Mouse (Mus musculus) midbrain, embryonic 11.5 days (tissue): Measurements from ENCODE around the gene Opcml. TPM values are rescaled to one million over a fixed set of nuclear protein-coding genes. Genes with fewer than 3 reads are reported as not detected.

ENCODE experiments used
- ATAC-seq: fragments of 200-750 bp; cut with Nextera tagmentation; 2 replicates; pipeline ENCODE4 v1.8.0; 2017; ENCODE audit warnings: moderate TSS enrichment, moderate library complexity; ENCODE audit not compliant: low FRiP score
- DNase-seq: peaks from one replicate; pipeline ENCODE4 v3.0.0; 2015; ENCODE audit warnings: low spot score; ENCODE audit errors: missing footprints
- H3K27ac ChIP-seq: fragments of 300-500 bp; sonication (generic); 2 replicates; pipeline ENCODE4 v1.5.1; 2014; ENCODE audit warnings: low read depth, low read length
- H3K27me3 ChIP-seq: fragments of 300-500 bp; sonication (generic); 2 replicates; pipeline ENCODE4 v1.6.1; 2014; ENCODE audit warnings: mild to moderate bottlenecking, low read length, moderate library complexity, mixed read lengths; ENCODE audit not compliant: control insufficient read depth, insufficient read depth
- H3K36me3 ChIP-seq: fragments of 300-500 bp; sonication (generic); 2 replicates; pipeline ENCODE4 v1.6.1; 2014; ENCODE audit warnings: mild to moderate bottlenecking, low read length, moderate library complexity, mixed read lengths; ENCODE audit not compliant: control insufficient read depth, insufficient read depth
- H3K4me1 ChIP-seq: fragments of 300-500 bp; sonication (generic); 2 replicates; pipeline ENCODE4 v1.6.1; 2014; ENCODE audit warnings: low read length; ENCODE audit not compliant: control insufficient read depth, insufficient read depth
- H3K4me2 ChIP-seq: fragments of 300-500 bp; sonication (generic); 2 replicates; pipeline ENCODE4 v1.6.1; 2014; ENCODE audit warnings: mild to moderate bottlenecking, moderate library complexity
- H3K4me3 ChIP-seq: fragments of 300-500 bp; sonication (generic); 2 replicates; pipeline ENCODE4 v1.5.1; 2014; ENCODE audit warnings: low read depth, low read length
- H3K9ac ChIP-seq: fragments of 300-500 bp; sonication (generic); 2 replicates; pipeline ENCODE4 v1.6.1; 2014; ENCODE audit warnings: low read length
- H3K9me3 ChIP-seq: fragments of 300-500 bp; sonication (generic); 2 replicates; pipeline ENCODE4 v1.6.1; 2016; ENCODE audit warnings: low read length; ENCODE audit not compliant: control insufficient read depth
- WGBS: fragments of 180-500 bp; shearing (Covaris S2); extraction: QIAGEN DNeasy Blood & Tissue Kit; methylation state at CpG from one replicate; pipeline ENCODE4 v1.1.7; 2014; 5-methylcytosine and 5-hydroxymethylcytosine counted together
- polyA plus RNA-seq: library from polyadenylated mRNA; unstranded; fragments of >200 nt; fragmentation: Nextera tagmentation; extraction: Ambion mirVana; gene quantifications from 2 replicates; pipeline ENCODE4 v1.2.1, GENCODE M21; 2014

Gene Opcml
- polyA plus RNA-seq, 1 experiment from 2014 or later = 3.2 TPM

DNA sequence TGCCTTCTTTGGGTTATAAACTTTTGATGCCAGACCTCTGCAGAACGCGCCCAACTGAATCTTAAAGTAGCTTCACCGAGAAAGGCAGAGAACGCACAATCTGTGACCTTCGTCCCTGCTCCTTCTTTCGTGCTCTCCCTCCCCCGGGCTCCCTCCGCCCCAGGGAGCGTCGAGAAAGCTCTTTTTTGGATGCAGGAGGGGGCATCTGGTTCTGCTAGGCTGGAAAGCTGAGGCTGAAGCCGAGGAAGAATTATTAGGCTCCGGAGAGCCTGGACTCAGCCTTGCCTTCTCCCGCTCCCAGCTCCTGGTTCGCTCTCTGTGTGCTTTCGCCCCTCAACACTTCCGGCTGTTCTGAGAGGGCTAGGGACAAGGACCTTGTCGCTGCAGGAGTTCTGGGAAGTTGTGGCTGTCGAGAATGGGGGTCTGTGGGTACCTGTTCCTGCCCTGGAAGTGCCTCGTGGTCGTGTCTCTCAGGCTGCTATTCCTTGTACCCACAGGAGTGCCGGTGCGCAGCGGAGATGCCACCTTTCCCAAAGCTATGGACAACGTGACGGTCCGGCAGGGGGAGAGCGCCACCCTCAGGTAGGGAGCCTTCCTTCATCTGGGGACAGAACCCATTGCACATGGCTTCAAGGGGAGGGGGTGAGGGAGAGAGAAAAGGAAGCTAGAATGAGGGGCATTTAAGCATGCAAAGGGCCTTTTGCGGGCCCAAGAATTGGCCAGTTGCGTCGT lies 613.4 kb downstream of the Opcml start:
- peak overlapping the region; percentile 92 for H3K4me2 ChIP-seq
- peak; percentile 76 for ATAC-seq
- peak; percentile 97 for DNase-seq
- peaks cover 11% of the 10 kb centered on the region; the same call in 1 of the 2 replicates for H3K27me3 ChIP-seq
- no peaks in the 10 kb centered on the region for H3K36me3 ChIP-seq
- 1% methylated on average over 30 of the region's 30 CpGs for WGBS
- no peaks in the 10 kb centered on the region for H3K4me1 ChIP-seq
- H3K9ac ChIP-seq = peak overlapping the region; percentile 63
- H3K27ac ChIP-seq = no peak overlapping the region
- peak overlapping the region; percentile 49 for H3K4me3 ChIP-seq
- no peaks in the 10 kb centered on the region for H3K9me3 ChIP-seq

DNA sequence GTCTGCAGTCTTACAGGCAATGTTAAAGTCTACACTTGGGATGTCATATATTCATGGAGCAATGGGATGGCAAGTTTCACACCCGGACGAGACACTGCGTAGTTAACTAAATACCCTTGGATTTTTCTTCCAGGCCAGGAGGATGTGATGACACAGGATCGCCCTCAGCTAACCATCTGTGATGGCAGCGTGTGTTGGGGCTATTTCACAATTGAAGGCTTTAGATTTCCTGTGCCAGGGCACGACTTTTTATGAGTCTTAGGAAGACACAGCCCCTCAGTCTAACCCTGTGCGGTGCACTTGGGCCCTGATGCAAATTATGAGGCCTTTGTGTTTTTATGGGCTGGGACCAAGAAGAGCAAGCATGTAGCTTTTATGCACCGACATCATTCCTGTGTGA lies 614.0 kb downstream of the Opcml start:
- DNase-seq = no peak
- no peaks in the 10 kb centered on the region for H3K36me3 ChIP-seq
- 67% methylated on average over 8 of the region's 8 CpGs for WGBS
- H3K27me3 ChIP-seq = peaks cover 11% of the 10 kb centered on the region; the same call in 1 of the 2 replicates
- H3K4me2 ChIP-seq = peak overlapping the region; percentile 92; the same call in 1 of the 2 replicates
- no peak overlapping the region for H3K9ac ChIP-seq
- no peak overlapping the region for H3K27ac ChIP-seq
- H3K4me1 ChIP-seq = no peaks in the 10 kb centered on the region
- peak overlapping the region; percentile 49; the same call in 1 of the 2 replicates for H3K4me3 ChIP-seq
- ATAC-seq = peak; percentile 1; the same call in 1 of the 2 replicates
- H3K9me3 ChIP-seq = no peaks in the 10 kb centered on the region

DNA sequence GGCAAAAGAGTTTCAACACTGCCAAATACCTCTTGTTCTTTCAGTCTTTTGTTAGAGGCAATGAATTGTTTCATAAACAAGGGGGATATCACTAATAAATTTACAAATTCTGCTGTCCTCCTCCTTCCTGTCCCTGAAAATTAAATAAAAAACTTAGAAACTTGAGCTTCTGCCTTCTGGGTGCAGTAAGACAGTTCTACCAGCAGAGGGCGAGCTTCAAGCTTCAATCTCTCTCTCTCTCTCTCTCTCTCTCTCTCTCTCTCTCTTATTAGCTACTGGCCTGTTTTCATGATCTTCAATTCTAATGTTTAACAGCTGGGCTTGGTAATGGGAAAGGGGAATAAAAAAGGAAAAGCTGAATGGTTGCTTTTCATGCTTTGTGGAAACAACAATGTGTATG lies 615.2 kb downstream of the Opcml start:
- ATAC-seq = no peak
- no peak overlapping the region for H3K4me3 ChIP-seq
- no peak overlapping the region for H3K4me2 ChIP-seq
- H3K27ac ChIP-seq = no peak overlapping the region
- H3K9me3 ChIP-seq = no peaks in the 10 kb centered on the region
- H3K9ac ChIP-seq = no peak overlapping the region
- H3K36me3 ChIP-seq = no peaks in the 10 kb centered on the region
- H3K27me3 ChIP-seq = peaks cover 11% of the 10 kb centered on the region; the same call in 1 of the 2 replicates
- 0% methylated on average over 1 of the region's 1 CpGs for WGBS
- peak; percentile 92 for DNase-seq
- no peaks in the 10 kb centered on the region for H3K4me1 ChIP-seq

DNA sequence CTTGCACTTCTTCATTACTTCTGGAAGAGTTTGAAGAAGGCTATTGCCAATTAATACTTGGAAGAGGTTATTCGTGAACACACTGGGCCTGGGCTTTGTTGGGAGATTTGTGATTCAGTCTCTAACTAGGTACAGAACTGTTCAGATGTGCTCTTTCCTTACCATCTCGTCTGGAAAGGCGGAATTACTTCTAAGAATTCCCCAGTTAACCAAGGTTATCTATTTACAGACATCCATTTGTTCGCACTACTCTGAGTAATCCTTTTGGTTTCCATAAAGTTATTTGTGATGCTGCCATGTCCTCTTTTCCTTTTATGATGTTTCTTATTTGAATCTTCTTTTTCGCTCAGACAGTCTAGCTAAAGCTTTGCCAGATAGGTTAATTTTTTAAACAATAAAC lies 630.2 kb downstream of the Opcml start:
- ATAC-seq (no peak), DNase-seq (no peak)
- Histone ChIP-seq H3K27me3 (no peaks in the 10 kb centered on the region), H3K4me2 (no peak overlapping the region), H3K9me3 (no peaks in the 10 kb centered on the region), H3K36me3 (no peaks in the 10 kb centered on the region), H3K4me1 (no peaks in the 10 kb centered on the region), H3K4me3 (no peak overlapping the region), H3K27ac (no peak overlapping the region), H3K9ac (no peak overlapping the region)
- 83% methylated on average over 5 of the region's 5 CpGs for WGBS

DNA sequence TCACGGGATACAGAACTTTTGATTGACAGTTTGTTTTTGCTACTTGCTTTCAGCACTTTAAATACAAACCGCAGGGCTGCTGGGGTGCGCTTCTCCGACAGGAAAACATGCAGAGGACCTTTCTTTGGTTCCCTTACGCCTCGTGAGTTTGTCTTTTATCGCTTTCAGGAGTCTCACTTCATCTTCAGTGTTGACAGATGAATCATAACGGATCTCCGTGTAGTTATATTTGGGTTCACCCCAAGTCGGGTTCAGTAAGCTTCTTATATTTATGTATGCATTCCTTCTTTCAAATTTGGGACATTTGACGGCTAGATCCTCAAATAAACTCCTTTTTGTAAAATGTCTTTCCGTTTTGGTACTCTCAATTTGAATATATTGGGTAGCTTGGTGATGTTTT lies 632.8 kb downstream of the Opcml start:
- 65% methylated on average over 12 of the region's 12 CpGs for WGBS
- no peak for DNase-seq
- H3K9ac ChIP-seq = no peak overlapping the region
- H3K27me3 ChIP-seq = no peaks in the 10 kb centered on the region; the same call in 1 of the 2 replicates
- no peak overlapping the region for H3K4me3 ChIP-seq
- no peaks in the 10 kb centered on the region for H3K36me3 ChIP-seq
- H3K27ac ChIP-seq = no peak overlapping the region
- no peak overlapping the region for H3K4me2 ChIP-seq
- H3K4me1 ChIP-seq = no peaks in the 10 kb centered on the region
- H3K9me3 ChIP-seq = no peaks in the 10 kb centered on the region
- ATAC-seq = no peak

DNA sequence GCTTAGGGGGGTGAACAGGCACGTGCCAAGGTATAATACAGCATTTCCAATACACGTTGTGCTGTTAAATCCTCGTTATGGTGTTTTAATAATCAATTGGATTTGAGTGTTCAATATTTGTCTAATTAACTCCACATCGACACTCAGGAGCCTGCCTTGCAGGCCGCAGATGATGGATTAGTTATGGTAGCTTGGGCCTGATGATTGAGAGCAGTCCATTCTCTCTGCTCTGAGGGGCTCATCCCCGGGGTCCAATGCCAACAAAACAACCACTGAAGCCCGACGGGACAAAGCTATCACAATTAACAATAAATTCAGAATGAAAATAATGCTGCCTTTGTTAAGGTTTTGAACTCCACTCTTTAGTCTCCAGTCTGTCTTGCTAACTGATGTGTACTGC lies 641.6 kb downstream of the Opcml start:
- Histone ChIP-seq H3K9ac (no peak overlapping the region), H3K4me3 (no peak overlapping the region), H3K4me1 (peaks cover 3% of the 10 kb centered on the region; the same call in 1 of the 2 replicates), H3K27me3 (peaks cover 20% of the 10 kb centered on the region), H3K27ac (no peak overlapping the region), H3K9me3 (no peaks in the 10 kb centered on the region), H3K36me3 (no peaks in the 10 kb centered on the region), H3K4me2 (no peak overlapping the region)
- no peak for DNase-seq
- ATAC-seq = peak; percentile 74
- 12% methylated on average over 8 of the region's 8 CpGs for WGBS

DNA sequence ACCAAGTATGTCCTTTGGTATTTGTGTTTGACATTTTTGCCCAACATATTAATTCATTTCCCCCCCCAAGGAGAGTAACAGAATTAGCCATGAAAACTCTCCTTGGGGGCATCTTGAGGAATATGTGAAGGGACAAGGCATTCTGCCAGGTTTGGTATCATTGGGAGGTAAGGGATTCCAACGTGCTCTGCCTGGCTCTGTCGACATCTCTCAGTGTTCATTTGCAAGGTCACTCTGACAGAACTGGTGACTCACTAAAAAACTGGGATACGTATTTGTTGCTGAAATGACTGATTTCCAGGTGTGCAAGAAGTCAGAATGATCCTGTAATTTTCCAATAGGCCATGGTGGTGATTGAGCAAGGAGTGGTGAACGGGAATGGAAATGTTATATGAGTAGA lies 648.2 kb downstream of the Opcml start:
- Histone ChIP-seq H3K9me3 (no peaks in the 10 kb centered on the region), H3K27ac (no peak overlapping the region), H3K9ac (no peak overlapping the region), H3K4me2 (no peak overlapping the region), H3K36me3 (no peaks in the 10 kb centered on the region), H3K27me3 (peaks cover 7% of the 10 kb centered on the region; the same call in 1 of the 2 replicates), H3K4me1 (no peaks in the 10 kb centered on the region), H3K4me3 (no peak overlapping the region)
- ATAC-seq (no peak), DNase-seq (no peak)
- 92% methylated on average over 4 of the region's 4 CpGs for WGBS

DNA sequence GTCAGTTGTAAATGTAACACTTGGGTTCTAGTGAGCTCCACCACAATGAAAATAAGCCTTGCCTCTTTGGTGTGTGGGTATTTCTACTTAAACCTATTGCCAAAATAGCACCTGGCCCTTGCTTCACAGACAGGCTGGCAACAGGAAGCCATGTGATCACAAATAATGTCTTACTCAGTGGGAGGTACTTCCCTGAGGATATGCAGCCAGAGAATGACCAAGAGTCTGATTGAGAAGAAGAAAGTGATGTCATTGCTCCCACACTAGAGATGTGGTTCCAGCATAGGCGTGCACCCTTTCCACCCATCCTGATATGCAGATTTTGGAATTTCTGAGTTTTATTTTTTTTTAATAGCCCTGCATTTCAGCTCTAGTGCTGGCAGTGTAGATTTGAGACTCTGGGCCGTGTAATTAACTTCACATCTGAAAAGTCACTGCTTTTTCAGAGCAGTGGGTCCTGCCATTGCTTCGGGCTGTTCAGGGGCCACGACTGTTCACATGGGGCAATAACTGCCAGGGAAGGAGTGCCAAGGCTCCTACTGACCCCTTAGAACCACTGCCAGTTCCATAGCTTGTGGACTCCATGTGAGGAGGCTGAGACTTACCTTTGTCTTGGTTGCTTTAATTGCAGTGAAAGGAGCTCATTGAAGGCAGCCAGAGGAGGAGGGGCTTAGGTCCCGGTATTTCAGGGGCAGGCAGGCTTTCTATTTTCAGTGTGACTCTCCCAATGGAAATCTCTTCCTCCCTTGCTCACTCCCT lies 649.0 kb downstream of the Opcml start:
- H3K9ac ChIP-seq = no peak overlapping the region
- peaks cover 5% of the 10 kb centered on the region; the same call in 1 of the 2 replicates for H3K27me3 ChIP-seq
- H3K4me3 ChIP-seq = no peak overlapping the region
- H3K4me2 ChIP-seq = no peak overlapping the region
- no peaks in the 10 kb centered on the region for H3K9me3 ChIP-seq
- H3K4me1 ChIP-seq = no peaks in the 10 kb centered on the region
- WGBS = 60% methylated on average over 5 of the region's 5 CpGs
- H3K36me3 ChIP-seq = no peaks in the 10 kb centered on the region
- no peak overlapping the region for H3K27ac ChIP-seq
- DNase-seq (no peak), ATAC-seq (no peak)

DNA sequence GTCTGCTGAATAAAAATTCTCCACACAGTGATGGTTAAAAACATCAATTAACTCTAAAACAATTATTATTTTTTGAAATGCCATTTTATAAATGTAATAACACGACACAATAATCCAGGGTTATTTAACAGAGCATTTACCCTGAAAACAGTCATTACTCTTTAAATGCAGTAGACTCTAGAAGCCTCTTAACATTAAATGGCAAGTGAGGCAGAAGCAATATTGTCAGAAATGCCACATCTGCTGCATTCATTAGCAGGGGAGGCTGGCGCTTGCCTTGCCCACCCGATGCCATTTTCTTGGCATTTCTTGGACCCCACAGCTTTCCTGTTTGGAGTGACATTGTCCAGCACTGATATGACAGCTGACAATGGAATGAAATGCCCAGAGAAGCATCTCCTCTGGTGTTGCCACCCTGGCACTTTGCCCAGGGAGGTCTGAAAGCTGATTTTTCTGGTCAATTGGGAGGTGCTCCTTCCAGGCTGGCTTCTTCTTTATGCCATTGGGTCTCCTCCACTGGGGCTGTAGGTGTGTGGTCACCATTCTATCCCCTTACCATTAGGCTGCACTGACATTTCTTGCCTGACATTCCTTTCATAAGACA lies 649.7 kb downstream of the Opcml start:
- Histone ChIP-seq H3K36me3 (no peaks in the 10 kb centered on the region), H3K9me3 (no peaks in the 10 kb centered on the region), H3K4me2 (no peak overlapping the region), H3K27ac (no peak overlapping the region), H3K27me3 (peaks cover 1% of the 10 kb centered on the region; the same call in 1 of the 2 replicates), H3K4me1 (no peaks in the 10 kb centered on the region), H3K9ac (no peak overlapping the region), H3K4me3 (no peak overlapping the region)
- WGBS = 89% methylated on average over 3 of the region's 3 CpGs
- ATAC-seq (no peak), DNase-seq (no peak)
